Mouse (Mus musculus): ENCODE results near the gene Lrrc45.
A peak's percentile ranks its signal among the peaks of the same experiment; 100 is the strongest.
"Not testable (repeated sequence)": the region's sequence is repeated elsewhere in the genome, so short reads cannot be mapped to it uniquely, and the experiment has no call there.

Gene Lrrc45

GRCm38 (mm10) chr11:120713580-120714518 is at the start of gene Lrrc45, which contains the start of gene Cenpx:
TSS of gene Lrrc45 (plus strand) at chr11:120713925.
TSS of gene Cenpx (minus strand) at chr11:120713738.
- peak; percentile 98 to 99 for DNase-seq (ENCODE audit: inconsistent age in 2 of 2, low spot score in 1 of 2)

GRCm38 (mm10) chr11:120665406-120665805 is 48.3 kb upstream of the Lrrc45 start:
- DNase-seq (ENCODE audit: inconsistent age in 2 of 2, low spot score in 1 of 2), result no peak

GRCm38 (mm10) chr11:120666617-120667016 is 47.1 kb upstream of the Lrrc45 start:
- DNase-seq (ENCODE audit: inconsistent age in 2 of 2, low spot score in 1 of 2), result no peak

GRCm38 (mm10) chr11:120672687-120673593 is 40.8 kb upstream of the Lrrc45 start, which contains the start of gene Aspscr1:
TSS of gene Aspscr1 (plus strand) at chr11:120672973.
- peak; percentile 97 to 99 for DNase-seq (ENCODE audit: inconsistent age in 2 of 2, low spot score in 1 of 2)

GRCm38 (mm10) chr11:120673594-120674122 is 40.1 kb upstream of the Lrrc45 start:
- peak in 1 of 2 experiments; percentile 38 for DNase-seq (ENCODE audit: inconsistent age in 2 of 2, low spot score in 1 of 2)

- not testable (repeated sequence) for DNase-seq (ENCODE audit: inconsistent age in 2 of 2, low spot score in 1 of 2)
These were observed 37.9 kb upstream of the Lrrc45 start for GRCm38 (mm10) chr11:120675875-120676274.

- DNase-seq (ENCODE audit: inconsistent age in 2 of 2, low spot score in 1 of 2), result peak; percentile 53 to 77
These were observed 36.8 kb upstream of the Lrrc45 start for GRCm38 (mm10) chr11:120676951-120677350.

- peak in 1 of 2 experiments; percentile 54 for DNase-seq (ENCODE audit: inconsistent age in 2 of 2, low spot score in 1 of 2)
These were observed 33.8 kb upstream of the Lrrc45 start for GRCm38 (mm10) chr11:120679909-120680308.

- DNase-seq (ENCODE audit: inconsistent age in 2 of 2, low spot score in 1 of 2), result no peak
These were observed 31.0 kb upstream of the Lrrc45 start for GRCm38 (mm10) chr11:120682683-120683082.

- no peak for DNase-seq (ENCODE audit: inconsistent age in 2 of 2, low spot score in 1 of 2)
These were observed 30.2 kb upstream of the Lrrc45 start for GRCm38 (mm10) chr11:120683536-120683935.

GRCm38 (mm10) chr11:120684086-120684485 is 29.6 kb upstream of the Lrrc45 start:
- no peak for DNase-seq (ENCODE audit: inconsistent age in 2 of 2, low spot score in 1 of 2)

GRCm38 (mm10) chr11:120684660-120685059 is 29.1 kb upstream of the Lrrc45 start:
- DNase-seq (ENCODE audit: inconsistent age in 2 of 2, low spot score in 1 of 2), result no peak

GRCm38 (mm10) chr11:120686650-120687272 is 27.0 kb upstream of the Lrrc45 start:
- no peak for DNase-seq (ENCODE audit: inconsistent age in 2 of 2, low spot score in 1 of 2)

GRCm38 (mm10) chr11:120689365-120689764 is 24.4 kb upstream of the Lrrc45 start:
- DNase-seq (ENCODE audit: inconsistent age in 2 of 2, low spot score in 1 of 2), result no peak

GRCm38 (mm10) chr11:120692471-120693011 is 21.2 kb upstream of the Lrrc45 start:
- DNase-seq (ENCODE audit: inconsistent age in 2 of 2, low spot score in 1 of 2), result peak; percentile 74 to 84

GRCm38 (mm10) chr11:120693461-120693860 is 20.3 kb upstream of the Lrrc45 start:
- DNase-seq (ENCODE audit: inconsistent age in 2 of 2, low spot score in 1 of 2), result no peak

GRCm38 (mm10) chr11:120695184-120695583 is 18.5 kb upstream of the Lrrc45 start:
- peak; percentile 63 to 72 for DNase-seq (ENCODE audit: inconsistent age in 2 of 2, low spot score in 1 of 2)

GRCm38 (mm10) chr11:120695641-120696040 is 18.1 kb upstream of the Lrrc45 start:
- peak in 1 of 2 experiments; percentile 65 for DNase-seq (ENCODE audit: inconsistent age in 2 of 2, low spot score in 1 of 2)

- DNase-seq (ENCODE audit: inconsistent age in 2 of 2, low spot score in 1 of 2), result peak in 1 of 2 experiments; percentile 52
These were observed 17.2 kb upstream of the Lrrc45 start for GRCm38 (mm10) chr11:120696568-120696967.

GRCm38 (mm10) chr11:120697741-120698140 is 16.0 kb upstream of the Lrrc45 start:
- peak; percentile 89 to 93 for DNase-seq (ENCODE audit: inconsistent age in 2 of 2, low spot score in 1 of 2)

Data from adrenal gland, adult (tissue).